Mouse (Mus musculus): ENCODE measurements around the gene Inf2. TPM values are rescaled to one million over a fixed set of nuclear protein-coding genes. Genes with fewer than 3 reads are reported as not detected.
A peak's percentile ranks its signal among the peaks of the same experiment; 100 is the strongest.

The Inf2 gene
- polyA plus RNA-seq, 1 experiment, result 122 TPM

GRCm38 (mm10) chr12:112604022-112604421 lies 15.4 kb downstream of the Inf2 start:
- Histone ChIP-seq H3K27ac (ENCODE audit: insufficient read depth, low read length) (no peak overlapping the region), H3K4me3 (ENCODE audit: insufficient read depth, low read length) (no peak overlapping the region), H3K4me1 (ENCODE audit: control insufficient read depth, insufficient read depth, low read length) (no peaks in the 10 kb centered on the region)
- TF ChIP-seq POLR2A (IDR thresholded peaks at IDR 0.05; ENCODE audit: extremely low read depth, insufficient read depth, low read length) (no peak), CTCF (IDR thresholded peaks at IDR 0.05; ENCODE audit: extremely low read depth, insufficient read depth, low read length) (no peak)

- H3K27ac ChIP-seq (ENCODE audit: insufficient read depth, low read length), result no peak overlapping the region
- no peak overlapping the region for H3K4me3 ChIP-seq (ENCODE audit: insufficient read depth, low read length)
- no peaks in the 10 kb centered on the region for H3K4me1 ChIP-seq (ENCODE audit: control insufficient read depth, insufficient read depth, low read length)
- TF ChIP-seq POLR2A (IDR thresholded peaks at IDR 0.05; ENCODE audit: extremely low read depth, insufficient read depth, low read length) (no peak), CTCF (IDR thresholded peaks at IDR 0.05; ENCODE audit: extremely low read depth, insufficient read depth, low read length) (peak; percentile 45)
Observed at GRCm38 (mm10) chr12:112604709-112605649, 16.4 kb downstream of the Inf2 start.

GRCm38 (mm10) chr12:112605766-112606165 lies 17.2 kb downstream of the Inf2 start:
- Histone ChIP-seq H3K27ac (ENCODE audit: insufficient read depth, low read length) (no peak overlapping the region), H3K4me3 (ENCODE audit: insufficient read depth, low read length) (no peak overlapping the region), H3K4me1 (ENCODE audit: control insufficient read depth, insufficient read depth, low read length) (no peaks in the 10 kb centered on the region)
- TF ChIP-seq CTCF (IDR thresholded peaks at IDR 0.05; ENCODE audit: extremely low read depth, insufficient read depth, low read length) (peak; percentile 93), POLR2A (IDR thresholded peaks at IDR 0.05; ENCODE audit: extremely low read depth, insufficient read depth, low read length) (no peak)

GRCm38 (mm10) chr12:112606998-112607397 lies 18.4 kb downstream of the Inf2 start:
- Histone ChIP-seq H3K4me3 (ENCODE audit: insufficient read depth, low read length) (no peak overlapping the region), H3K27ac (ENCODE audit: insufficient read depth, low read length) (no peak overlapping the region), H3K4me1 (ENCODE audit: control insufficient read depth, insufficient read depth, low read length) (no peaks in the 10 kb centered on the region)
- TF ChIP-seq POLR2A (IDR thresholded peaks at IDR 0.05; ENCODE audit: extremely low read depth, insufficient read depth, low read length), result no peak
- no peak for TF ChIP-seq CTCF (IDR thresholded peaks at IDR 0.05; ENCODE audit: extremely low read depth, insufficient read depth, low read length)

GRCm38 (mm10) chr12:112609031-112609430 lies 20.4 kb downstream of the Inf2 start:
- Histone ChIP-seq H3K27ac (ENCODE audit: insufficient read depth, low read length) (no peak overlapping the region), H3K4me3 (ENCODE audit: insufficient read depth, low read length) (no peak overlapping the region), H3K4me1 (ENCODE audit: control insufficient read depth, insufficient read depth, low read length) (no peaks in the 10 kb centered on the region)
- TF ChIP-seq CTCF (IDR thresholded peaks at IDR 0.05; ENCODE audit: extremely low read depth, insufficient read depth, low read length) (no peak), POLR2A (IDR thresholded peaks at IDR 0.05; ENCODE audit: extremely low read depth, insufficient read depth, low read length) (no peak)

- no peak overlapping the region for H3K4me3 ChIP-seq (ENCODE audit: insufficient read depth, low read length)
- H3K4me1 ChIP-seq (ENCODE audit: control insufficient read depth, insufficient read depth, low read length), result peaks cover 6% of the 10 kb centered on the region; the same call in 1 of the 2 replicates
- no peak for TF ChIP-seq POLR2A (IDR thresholded peaks at IDR 0.05; ENCODE audit: extremely low read depth, insufficient read depth, low read length)
- no peak for TF ChIP-seq CTCF (IDR thresholded peaks at IDR 0.05; ENCODE audit: extremely low read depth, insufficient read depth, low read length)
- no peak overlapping the region for H3K27ac ChIP-seq (ENCODE audit: insufficient read depth, low read length)
Observed at GRCm38 (mm10) chr12:112616668-112617067, 28.1 kb downstream of the Inf2 start.

- no peak overlapping the region for H3K27ac ChIP-seq (ENCODE audit: insufficient read depth, low read length)
- TF ChIP-seq CTCF (IDR thresholded peaks at IDR 0.05; ENCODE audit: extremely low read depth, insufficient read depth, low read length) (no peak), POLR2A (IDR thresholded peaks at IDR 0.05; ENCODE audit: extremely low read depth, insufficient read depth, low read length) (no peak)
- no peak overlapping the region for H3K4me3 ChIP-seq (ENCODE audit: insufficient read depth, low read length)
- peaks cover 6% of the 10 kb centered on the region; the same call in 1 of the 2 replicates for H3K4me1 ChIP-seq (ENCODE audit: control insufficient read depth, insufficient read depth, low read length)
Observed at GRCm38 (mm10) chr12:112617184-112617583, 28.6 kb downstream of the Inf2 start.

GRCm38 (mm10) chr12:112617898-112618380 lies 29.4 kb downstream of the Inf2 start:
- Histone ChIP-seq H3K4me1 (ENCODE audit: control insufficient read depth, insufficient read depth, low read length) (peaks cover 6% of the 10 kb centered on the region; the same call in 1 of the 2 replicates), H3K4me3 (ENCODE audit: insufficient read depth, low read length) (no peak overlapping the region), H3K27ac (ENCODE audit: insufficient read depth, low read length) (peak overlapping the region; percentile 9; the same call in 1 of the 2 replicates)
- TF ChIP-seq POLR2A (IDR thresholded peaks at IDR 0.05; ENCODE audit: extremely low read depth, insufficient read depth, low read length), result no peak
- TF ChIP-seq CTCF (IDR thresholded peaks at IDR 0.05; ENCODE audit: extremely low read depth, insufficient read depth, low read length), result peak; percentile 57

GRCm38 (mm10) chr12:112618981-112619685 lies 30.5 kb downstream of the Inf2 start:
- H3K4me1 ChIP-seq (ENCODE audit: control insufficient read depth, insufficient read depth, low read length), result peaks cover 6% of the 10 kb centered on the region; the same call in 1 of the 2 replicates
- peak overlapping the region; percentile 90 for H3K27ac ChIP-seq (ENCODE audit: insufficient read depth, low read length)
- H3K4me3 ChIP-seq (ENCODE audit: insufficient read depth, low read length), result peak overlapping the region; percentile 49; the same call in 1 of the 2 replicates
- TF ChIP-seq POLR2A (IDR thresholded peaks at IDR 0.05; ENCODE audit: extremely low read depth, insufficient read depth, low read length) (no peak), CTCF (IDR thresholded peaks at IDR 0.05; ENCODE audit: extremely low read depth, insufficient read depth, low read length) (no peak)

All from cortical plate, adult 2 months (tissue).